Mouse (Mus musculus): ENCODE measurements around the gene Phox2a. TPM values are rescaled to one million over a fixed set of nuclear protein-coding genes. Genes with fewer than 3 reads are reported as not detected.

Gene Phox2a
- total RNA-seq, 4 experiments from 2014 or later, result not detected

Other genes starting within 250 kb of the Phox2a start
- gene Art2b, start 232.7 kb upstream of the Phox2a start, total RNA-seq (2022), result not detected
- 10 to 100 TPM; 60.4 to 77.8 (median 69.2) TPM for gene Clpb, start 154.7 kb upstream of the Phox2a start, total RNA-seq (2022)
- 100 to 1,000 TPM in 2 of 4 experiments, 10 to 100 TPM in 2; 75.1 to 104 (median 99.5) TPM for gene Inppl1, start 19.9 kb downstream of the Phox2a start, total RNA-seq (2022)
- gene Folr2, start 38.9 kb downstream of the Phox2a start, total RNA-seq (2022), result 1 to 10 TPM in 2 of 4 experiments, under 1 TPM in 2; 0.53 to 2.6 (median 1.2) TPM
- 10 to 100 TPM; 17.8 to 28.6 (median 26.0) TPM for gene Anapc15, start 45.4 kb downstream of the Phox2a start, total RNA-seq (2022)
- 1 to 10 TPM; 1.1 to 1.6 (median 1.3) TPM for gene Folr1, start 52.5 kb downstream of the Phox2a start, total RNA-seq (2022)
- 100 to 1,000 TPM in 1 of 4 experiments, 10 to 100 TPM in 3; 92.8 to 102 (median 96.2) TPM for gene Lamtor1, start 87.6 kb downstream of the Phox2a start, total RNA-seq (2022)
- not detected for gene Tomt, start 88.0 kb downstream of the Phox2a start, total RNA-seq (2022)
- gene Lrrc51, start 115.6 kb downstream of the Phox2a start, total RNA-seq (2022), result 1 to 10 TPM; 3.0 to 4.3 (median 3.8) TPM
- gene Numa1, start 115.8 kb downstream of the Phox2a start, total RNA-seq (2022), result 10 to 100 TPM; 46.9 to 56.4 (median 51.8) TPM
- 1 to 10 TPM in 3 of 4 experiments, under 1 TPM in 1; 0.82 to 2.7 (median 1.7) TPM for gene Il18bp, start 200.4 kb downstream of the Phox2a start, total RNA-seq (2022)
- 10 to 100 TPM; 25.1 to 29.6 (median 27.5) TPM for gene Rnf121, start 247.2 kb downstream of the Phox2a start, total RNA-seq (2022)
- 1 to 10 TPM; 2.9 to 6.4 (median 3.2) TPM for gene Xndc1, start 247.2 kb downstream of the Phox2a start, total RNA-seq (2022)
- gene Xntrpc, start 247.4 kb downstream of the Phox2a start, total RNA-seq (2022), result 1 to 10 TPM in 1 of 4 experiments, under 1 TPM in 3; 0.22 to 1.1 (median 0.76) TPM

Measured in gastrocnemius, adult 8-10 months (tissue).